Mouse (Mus musculus): ENCODE results near the gene Mef2c. TPM values are rescaled to one million over a fixed set of nuclear protein-coding genes. Genes with fewer than 3 reads are reported as not detected.
A peak's percentile ranks its signal among the peaks of the same experiment; 100 is the strongest.

Gene Mef2c
- polyA plus RNA-seq, 1 experiment, result 36.8 TPM

DNA sequence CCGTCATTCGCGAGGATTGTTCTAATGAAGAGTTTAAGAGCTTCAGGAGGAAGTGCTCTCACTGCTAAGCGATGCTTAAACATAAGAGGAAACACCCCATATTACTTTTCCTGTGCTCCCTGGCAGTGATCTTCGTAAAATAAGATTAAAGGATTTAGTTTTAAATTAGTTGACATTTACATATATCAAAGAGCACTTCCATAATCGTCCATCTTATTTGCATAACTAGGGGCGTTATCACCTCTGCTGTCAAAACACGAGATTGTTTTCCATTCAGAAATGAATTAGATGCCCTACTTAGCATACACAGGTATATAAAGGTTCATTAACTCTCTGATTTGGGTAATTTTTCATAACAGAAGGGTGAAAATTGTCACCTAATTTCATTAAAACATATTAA is 71.0 kb downstream of the Mef2c start:
- WGBS, result 37% methylated on average over 8 of the region's 8 CpGs
- DNase-seq, result no peak
- H3K4me1 ChIP-seq (ENCODE audit: control insufficient read depth, insufficient read depth, low read length), result peaks cover 9% of the 10 kb centered on the region
- H3K4me3 ChIP-seq (replicated peaks; ENCODE audit: extremely low read depth, low read depth, low read length), result peak overlapping the region; percentile 10
- no peak for TF ChIP-seq POLR2A (IDR thresholded peaks at IDR 0.05; ENCODE audit: borderline replicate concordance, extremely low read depth, low read depth, low read length)
- TF ChIP-seq CTCF (IDR thresholded peaks at IDR 0.05; ENCODE audit: insufficient read depth, low read length), result no peak

DNA sequence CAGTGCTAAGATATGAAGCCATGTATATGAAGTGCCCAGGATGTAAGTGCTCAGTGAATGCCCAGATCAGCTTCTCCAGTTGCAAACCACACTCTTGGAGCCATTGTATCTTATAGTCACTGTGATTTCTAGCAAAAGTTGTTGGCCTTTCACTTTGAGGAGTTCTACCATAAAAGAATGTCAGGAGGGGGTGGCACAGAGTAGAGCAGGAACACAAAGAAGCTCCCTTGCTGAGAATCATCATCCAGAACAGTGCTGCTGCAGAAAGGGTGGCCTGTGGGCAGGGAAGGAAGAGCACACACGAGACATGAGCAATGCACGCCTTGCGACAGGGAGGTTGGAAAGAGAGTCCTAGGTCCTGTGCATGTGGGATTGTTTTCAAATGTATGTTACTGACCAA is 75.6 kb downstream of the Mef2c start:
- no peak for DNase-seq
- peaks cover 4% of the 10 kb centered on the region; the same call in 1 of the 2 replicates for H3K4me1 ChIP-seq (ENCODE audit: control insufficient read depth, insufficient read depth, low read length)
- WGBS, result 93% methylated on average over 3 of the region's 3 CpGs
- no peak overlapping the region for H3K4me3 ChIP-seq (replicated peaks; ENCODE audit: extremely low read depth, low read depth, low read length)
- TF ChIP-seq CTCF (IDR thresholded peaks at IDR 0.05; ENCODE audit: insufficient read depth, low read length), result no peak
- TF ChIP-seq POLR2A (IDR thresholded peaks at IDR 0.05; ENCODE audit: borderline replicate concordance, extremely low read depth, low read depth, low read length), result no peak

- Histone ChIP-seq H3K4me3 (replicated peaks; ENCODE audit: extremely low read depth, low read depth, low read length) (no peak overlapping the region), H3K4me1 (ENCODE audit: control insufficient read depth, insufficient read depth, low read length) (peaks cover 2% of the 10 kb centered on the region; the same call in 1 of the 2 replicates)
- 61% methylated on average over 5 of the region's 5 CpGs for WGBS
- TF ChIP-seq POLR2A (IDR thresholded peaks at IDR 0.05; ENCODE audit: borderline replicate concordance, extremely low read depth, low read depth, low read length) (no peak), CTCF (IDR thresholded peaks at IDR 0.05; ENCODE audit: insufficient read depth, low read length) (no peak)
- no peak for DNase-seq
These were observed 77.0 kb downstream of the Mef2c start for GRCm38 (mm10) chr13:83580856-83581255.

DNA sequence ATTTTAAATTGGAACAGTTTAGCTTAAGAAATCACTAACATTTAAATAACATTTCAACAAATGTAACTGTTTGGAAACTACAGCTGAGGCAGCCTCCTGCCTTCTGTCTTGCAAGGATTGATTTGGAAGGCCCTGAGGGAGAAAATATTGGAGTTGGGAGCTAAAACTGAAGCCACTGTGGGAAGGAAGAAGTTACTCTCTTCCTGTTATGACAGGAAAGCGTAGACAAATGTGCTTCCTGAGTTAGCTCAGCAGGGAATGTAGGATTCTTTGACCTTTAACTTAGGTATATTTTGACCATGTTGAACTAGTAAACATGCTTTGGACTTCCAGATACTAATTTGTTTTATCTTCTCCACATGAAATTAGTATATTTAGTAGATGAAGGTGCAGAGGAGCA is 78.7 kb downstream of the Mef2c start:
- 59% methylated on average over 1 of the region's 1 CpGs for WGBS
- Histone ChIP-seq H3K4me3 (replicated peaks; ENCODE audit: extremely low read depth, low read depth, low read length) (no peak overlapping the region), H3K4me1 (ENCODE audit: control insufficient read depth, insufficient read depth, low read length) (peaks cover 2% of the 10 kb centered on the region; the same call in 1 of the 2 replicates)
- DNase-seq, result no peak
- TF ChIP-seq POLR2A (IDR thresholded peaks at IDR 0.05; ENCODE audit: borderline replicate concordance, extremely low read depth, low read depth, low read length), result no peak
- TF ChIP-seq CTCF (IDR thresholded peaks at IDR 0.05; ENCODE audit: insufficient read depth, low read length), result no peak

DNA sequence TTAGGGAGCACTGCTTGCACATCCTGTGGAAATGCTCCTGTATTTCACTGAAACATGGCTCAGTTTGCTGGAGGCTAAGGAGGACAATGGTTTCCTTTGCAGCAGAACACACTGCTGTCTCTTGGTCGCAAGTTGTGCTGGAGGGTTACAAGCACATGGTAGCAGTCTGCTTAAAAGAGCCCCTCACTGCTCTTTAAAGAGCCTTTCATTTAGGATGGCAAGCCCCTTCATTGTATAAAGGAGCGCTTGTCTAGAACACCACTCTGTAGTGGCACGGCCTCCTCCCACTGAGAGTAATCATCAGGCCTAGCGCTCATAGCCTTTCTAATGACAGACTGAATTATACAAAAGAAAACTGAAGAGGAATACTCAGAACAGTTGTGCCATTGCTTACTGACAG is 80.0 kb downstream of the Mef2c start:
- Histone ChIP-seq H3K4me3 (replicated peaks; ENCODE audit: extremely low read depth, low read depth, low read length) (no peak overlapping the region), H3K4me1 (ENCODE audit: control insufficient read depth, insufficient read depth, low read length) (peaks cover 2% of the 10 kb centered on the region; the same call in 1 of the 2 replicates)
- no peak for DNase-seq
- TF ChIP-seq CTCF (IDR thresholded peaks at IDR 0.05; ENCODE audit: insufficient read depth, low read length), result no peak
- no peak for TF ChIP-seq POLR2A (IDR thresholded peaks at IDR 0.05; ENCODE audit: borderline replicate concordance, extremely low read depth, low read depth, low read length)
- WGBS, result 83% methylated on average over 4 of the region's 4 CpGs

DNA sequence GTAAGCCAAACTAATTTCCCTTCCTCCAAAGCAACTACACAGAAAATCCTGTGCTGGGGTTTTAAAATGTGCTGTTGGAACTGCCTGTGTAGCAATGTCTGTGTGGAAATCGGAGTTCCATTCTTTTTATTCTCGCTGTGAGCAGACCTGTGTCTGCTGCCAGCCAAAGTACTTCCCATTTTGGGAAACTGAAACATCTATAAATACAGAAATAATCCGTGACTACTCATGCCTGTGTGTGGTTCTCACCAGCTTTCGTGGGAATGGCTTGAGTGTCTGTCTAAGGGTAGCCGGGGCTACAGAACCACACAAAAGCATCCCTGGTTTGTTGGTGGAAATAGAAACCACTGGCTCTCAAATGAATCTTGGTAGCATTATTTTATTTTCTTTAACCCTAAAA is 81.5 kb downstream of the Mef2c start:
- WGBS, result 69% methylated on average over 5 of the region's 5 CpGs
- Histone ChIP-seq H3K4me1 (ENCODE audit: control insufficient read depth, insufficient read depth, low read length) (peaks cover 2% of the 10 kb centered on the region; the same call in 1 of the 2 replicates), H3K4me3 (replicated peaks; ENCODE audit: extremely low read depth, low read depth, low read length) (no peak overlapping the region)
- no peak for DNase-seq
- TF ChIP-seq POLR2A (IDR thresholded peaks at IDR 0.05; ENCODE audit: borderline replicate concordance, extremely low read depth, low read depth, low read length) (no peak), CTCF (IDR thresholded peaks at IDR 0.05; ENCODE audit: insufficient read depth, low read length) (no peak)

DNA sequence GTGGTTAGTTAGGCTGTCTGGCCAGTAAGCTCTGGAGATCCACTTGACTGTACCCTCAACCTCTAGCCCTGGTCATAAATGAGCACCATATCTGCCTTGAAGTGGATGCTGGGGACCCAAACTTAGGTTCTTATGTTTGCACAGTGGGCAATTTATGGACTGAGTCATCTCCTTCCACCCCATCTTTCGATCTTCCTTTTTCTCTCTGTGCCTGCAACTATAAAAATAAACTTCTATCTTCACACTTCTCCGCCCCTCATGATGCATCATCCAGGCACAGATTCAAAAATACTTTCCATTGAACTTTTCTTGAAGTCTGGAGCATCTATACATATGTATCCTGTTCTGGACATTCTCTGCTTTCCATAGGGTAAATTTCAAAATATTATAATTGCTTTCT is 84.4 kb downstream of the Mef2c start:
- no peak for DNase-seq
- 52% methylated on average over 2 of the region's 2 CpGs for WGBS
- Histone ChIP-seq H3K4me3 (replicated peaks; ENCODE audit: extremely low read depth, low read depth, low read length) (no peak overlapping the region), H3K4me1 (ENCODE audit: control insufficient read depth, insufficient read depth, low read length) (peaks cover 2% of the 10 kb centered on the region; the same call in 1 of the 2 replicates)
- TF ChIP-seq CTCF (IDR thresholded peaks at IDR 0.05; ENCODE audit: insufficient read depth, low read length) (no peak), POLR2A (IDR thresholded peaks at IDR 0.05; ENCODE audit: borderline replicate concordance, extremely low read depth, low read depth, low read length) (no peak)

DNA sequence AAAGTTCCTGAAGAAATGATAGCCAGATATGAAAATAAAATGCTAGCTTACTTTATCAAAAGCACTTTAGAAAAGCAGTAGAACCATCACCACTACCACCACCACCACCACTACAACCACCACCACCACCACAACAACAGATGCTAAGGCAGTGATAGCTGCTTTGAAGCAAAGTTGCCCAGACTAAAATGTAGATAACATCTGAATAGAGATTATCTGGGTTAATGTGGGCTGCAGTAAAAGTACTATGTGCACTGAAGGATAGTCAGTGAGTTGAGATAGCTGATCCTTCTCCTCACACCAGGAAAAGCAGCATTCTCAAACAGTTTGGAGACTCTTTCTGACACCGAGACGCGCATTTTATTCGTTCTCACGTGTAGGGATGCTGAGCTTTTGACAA is 87.1 kb downstream of the Mef2c start:
- Histone ChIP-seq H3K4me1 (ENCODE audit: control insufficient read depth, insufficient read depth, low read length) (no peaks in the 10 kb centered on the region; the same call in 1 of the 2 replicates), H3K4me3 (replicated peaks; ENCODE audit: extremely low read depth, low read depth, low read length) (no peak overlapping the region)
- 94% methylated on average over 5 of the region's 5 CpGs for WGBS
- no peak for TF ChIP-seq CTCF (IDR thresholded peaks at IDR 0.05; ENCODE audit: insufficient read depth, low read length)
- no peak for TF ChIP-seq POLR2A (IDR thresholded peaks at IDR 0.05; ENCODE audit: borderline replicate concordance, extremely low read depth, low read depth, low read length)
- no peak for DNase-seq

- no peaks in the 10 kb centered on the region; the same call in 1 of the 2 replicates for H3K4me1 ChIP-seq (ENCODE audit: control insufficient read depth, insufficient read depth, low read length)
- WGBS, result 69% methylated on average over 1 of the region's 1 CpGs
- no peak for TF ChIP-seq POLR2A (IDR thresholded peaks at IDR 0.05; ENCODE audit: borderline replicate concordance, extremely low read depth, low read depth, low read length)
- H3K4me3 ChIP-seq (replicated peaks; ENCODE audit: extremely low read depth, low read depth, low read length), result no peak overlapping the region
- no peak for DNase-seq
These were observed 91.6 kb downstream of the Mef2c start for GRCm38 (mm10) chr13:83595429-83595828.

- TF ChIP-seq CTCF (IDR thresholded peaks at IDR 0.05; ENCODE audit: insufficient read depth, low read length) (no peak), POLR2A (IDR thresholded peaks at IDR 0.05; ENCODE audit: borderline replicate concordance, extremely low read depth, low read depth, low read length) (no peak)
- no peak overlapping the region for H3K4me3 ChIP-seq (replicated peaks; ENCODE audit: extremely low read depth, low read depth, low read length)
- no peaks in the 10 kb centered on the region for H3K4me1 ChIP-seq (ENCODE audit: control insufficient read depth, insufficient read depth, low read length)
- no peak for DNase-seq
- WGBS, result 68% methylated on average over 6 of the region's 6 CpGs
These were observed 93.3 kb downstream of the Mef2c start for GRCm38 (mm10) chr13:83596989-83597738.
